Mouse (Mus musculus) liver, adult 2 months (tissue): ENCODE results near the gene Slc35b2.

ENCODE experiments used
- CTCF ChIP-seq: fragments of 200-500 bp; IDR thresholded peaks from 2 replicates; pipeline ENCODE4 v1.5.1; 2011; ENCODE audit warnings: low read depth, low read length, control low read depth
- POLR2A ChIP-seq: fragments of 200-500 bp; IDR thresholded peaks from 2 replicates; pipeline ENCODE4 v1.6.1; 2011; ENCODE audit warnings: low read length, control low read depth; ENCODE audit not compliant: insufficient read depth; ENCODE audit errors: extremely low read depth

DNA sequence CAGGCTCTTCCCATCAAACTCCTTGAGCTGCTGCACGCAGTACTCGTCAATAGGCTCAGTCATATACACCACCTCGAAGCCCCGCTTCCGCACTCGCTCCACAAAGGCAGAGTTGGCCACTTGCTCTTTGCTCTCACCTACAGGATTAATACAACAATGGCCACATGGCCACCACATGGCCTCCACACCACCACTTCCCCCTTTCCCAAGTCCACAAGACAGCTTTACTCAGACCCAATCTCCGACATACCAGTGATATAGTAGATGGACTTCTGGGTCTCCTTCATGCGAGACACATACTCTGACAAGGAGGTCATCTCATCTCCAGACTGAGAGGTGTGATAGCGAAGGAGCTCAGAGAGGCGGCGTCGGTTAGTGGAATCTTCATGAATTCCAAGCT, 5.3 kb downstream of the Slc35b2 start:
- TF ChIP-seq POLR2A (no peak), CTCF (no peak)
